Mouse (Mus musculus) spleen, adult 2 months (tissue): Measurements from ENCODE around the gene Lrrn2.

Experiments
- CTCF ChIP-seq: fragments of 200-500 bp; IDR thresholded peaks from 2 replicates; pipeline ENCODE4 v1.5.1; 2011; ENCODE audit warnings: mild to moderate bottlenecking, inconsistent platforms; ENCODE audit not compliant: insufficient read depth, insufficient read length, insufficient replicate concordance; ENCODE audit errors: extremely low read depth
- POLR2A ChIP-seq: fragments of 200-500 bp; IDR thresholded peaks from 2 replicates; pipeline ENCODE4 v1.6.1; 2011; ENCODE audit warnings: low read depth, low read length, inconsistent platforms

DNA sequence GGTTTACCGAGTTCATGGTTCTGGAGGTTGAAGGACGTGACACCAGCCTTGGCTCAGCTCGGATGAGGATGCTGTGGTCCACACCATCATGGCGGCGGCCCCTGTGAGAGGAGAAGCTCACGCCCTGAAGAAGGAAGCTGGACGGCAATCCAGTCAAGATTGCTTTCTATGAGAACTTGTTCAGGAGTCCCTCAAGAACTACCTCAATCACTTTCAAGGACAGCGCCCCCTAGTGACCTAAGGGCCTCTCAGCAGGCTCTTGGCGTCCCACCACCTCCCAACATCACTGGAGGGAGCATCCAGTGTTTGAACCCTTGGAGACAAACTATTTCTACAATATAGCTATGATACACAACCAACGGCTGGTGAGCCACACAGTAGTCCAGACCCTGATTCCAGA is 36.5 kb upstream of the Lrrn2 start:
- no peak for TF ChIP-seq CTCF
- no peak for TF ChIP-seq POLR2A
